Mouse (Mus musculus) megakaryocyte, adult 5-6 weeks (primary cell): ENCODE measurements around the gene Mterf1b. TPM values are rescaled to one million over a fixed set of nuclear protein-coding genes. Genes with fewer than 3 reads are reported as not detected.

Experiments
- ATAC-seq: 2 replicates; pipeline ENCODE4 v1.8.0; 2016; ENCODE audit warnings: mild to moderate bottlenecking, inconsistent platforms; ENCODE audit not compliant: poor library complexity, severe bottlenecking
- total RNA-seq, 2 experiments: library from RNA; stranded (forward) in 1 of 2; stranded (reverse) in 1 of 2; fragments of 153-499, 151-499 nt in 1 of 2; fragments of 221-1000, 200-1000 nt in 1 of 2; gene quantifications; 2 replicates each; pipeline versions ENCODE4 v1.2.3 to v1.2.4; 2015 to 2017

Gene Mterf1b
- total RNA-seq, 2 experiments from 2014 or later = 1.4 to 2.8 TPM

GRCm38 (mm10) chr5:4240120-4240519 lies 48.0 kb downstream of the Mterf1b start:
- no peak for ATAC-seq

GRCm38 (mm10) chr5:4245004-4245403 lies 52.8 kb downstream of the Mterf1b start:
- ATAC-seq = peak; percentile 24; the same call in 1 of the 2 replicates

- ATAC-seq = no peak
Measured at GRCm38 (mm10) chr5:4246095-4246494, 53.9 kb downstream of the Mterf1b start.

Other genes with a start within 250 kb of the Mterf1b start
- gene Cyp51, start 87.6 kb upstream of the Mterf1b start, total RNA-seq (2015) = 14.1 and 18.5 TPM in 2 replicates
- gene Cyp51, start 87.6 kb upstream of the Mterf1b start, total RNA-seq (2017) = 17.5 and 20.9 TPM in 2 replicates